Mouse (Mus musculus) cortical plate, adult 2 months (tissue): ENCODE results near the gene Tsen15.

ENCODE experiments used
- CTCF ChIP-seq: fragments of 200-500 bp; IDR thresholded peaks from 2 replicates; pipeline ENCODE4 v1.5.1; 2011; ENCODE audit warnings: mild to moderate bottlenecking, control low read depth, low read length; ENCODE audit not compliant: insufficient read depth; ENCODE audit errors: extremely low read depth
- POLR2A ChIP-seq: fragments of 200-500 bp; IDR thresholded peaks from 2 replicates; pipeline ENCODE4 v1.6.1; 2011; ENCODE audit warnings: mild to moderate bottlenecking, low read length, control low read depth; ENCODE audit not compliant: insufficient read depth; ENCODE audit errors: extremely low read depth

GRCm38 (mm10) chr1:152369139-152369538, 17.3 kb downstream of the Tsen15 start:
- no peak for TF ChIP-seq POLR2A
- TF ChIP-seq CTCF = peak; percentile 98
